Mouse (Mus musculus) left cerebral cortex, postnatal 36 days (tissue): ENCODE results near the gene Utp14a. TPM values are rescaled to one million over a fixed set of nuclear protein-coding genes. Genes with fewer than 3 reads are reported as not detected.
"Not testable (repeated sequence)": the region's sequence is repeated elsewhere in the genome, so short reads cannot be mapped to it uniquely, and the experiment has no call there.

Source experiments
- DNase-seq, 2 experiments: peaks; one replicate each; pipeline ENCODE4 v3.0.0; 2021 to 2022; ENCODE audit warnings: low spot score in 2 of 2, mixed read lengths in 1 of 2
- intact Hi-C: fragments of 180-260 bp; cut with DNase I; formaldehyde crosslinking; loops from one replicate; pipeline ENCODE4 v1.15.1; 2025
- total RNA-seq, 2 experiments: library from RNA; stranded (reverse); gene quantifications; 2 replicates each; pipeline ENCODE4 v1.2.3; 2021

Utp14a gene
- total RNA-seq = 10 to 100 TPM; 15.6 to 18.4 TPM

DNA sequence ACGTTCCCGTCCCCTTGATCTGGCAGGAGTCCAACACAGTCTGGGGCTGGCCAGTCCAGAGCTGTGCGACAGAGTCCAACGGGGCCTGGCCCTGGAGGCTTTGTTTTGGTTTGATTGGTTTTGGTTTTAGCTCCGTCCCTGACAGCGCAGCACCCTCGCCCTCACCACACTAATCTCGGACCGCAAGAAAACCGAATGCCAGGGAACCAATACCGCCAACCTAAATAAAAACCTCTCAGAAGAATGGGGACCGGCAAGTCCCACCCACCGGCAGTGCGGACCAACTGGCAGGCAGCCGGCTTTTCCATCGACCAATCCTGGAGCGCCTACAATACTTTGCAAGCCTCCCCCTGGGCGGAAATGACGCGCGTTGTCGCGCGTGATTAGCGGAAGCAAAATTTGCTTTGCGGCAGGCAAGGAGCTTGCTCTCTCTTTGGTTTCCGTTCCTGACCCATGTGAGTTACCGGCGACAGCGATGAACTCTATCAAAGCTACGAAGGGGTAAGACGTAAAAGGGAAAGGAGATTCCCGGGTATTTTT lies at the start of gene Utp14a:
Gene Utp14a (plus strand): TSS at position 395 of the 540 bp plus-strand sequence.
- peak; percentile 90 to 93 for DNase-seq
- intact Hi-C loops = loop anchor here (1.0 to 10.0 kb wide), 2 partner anchors 48 to 262 kb away; partner anchors contain the start of gene Zdhhc9

- DNase-seq = no peak
- intact Hi-C loops = loop anchor here (1.0 to 5.0 kb wide), 2 partner anchors 48 to 139 kb away; partner anchors contain the start of gene Utp14a
Measured at GRCm38 (mm10) chrX:48207761-48208487, 48.7 kb upstream of the Utp14a start.

DNA sequence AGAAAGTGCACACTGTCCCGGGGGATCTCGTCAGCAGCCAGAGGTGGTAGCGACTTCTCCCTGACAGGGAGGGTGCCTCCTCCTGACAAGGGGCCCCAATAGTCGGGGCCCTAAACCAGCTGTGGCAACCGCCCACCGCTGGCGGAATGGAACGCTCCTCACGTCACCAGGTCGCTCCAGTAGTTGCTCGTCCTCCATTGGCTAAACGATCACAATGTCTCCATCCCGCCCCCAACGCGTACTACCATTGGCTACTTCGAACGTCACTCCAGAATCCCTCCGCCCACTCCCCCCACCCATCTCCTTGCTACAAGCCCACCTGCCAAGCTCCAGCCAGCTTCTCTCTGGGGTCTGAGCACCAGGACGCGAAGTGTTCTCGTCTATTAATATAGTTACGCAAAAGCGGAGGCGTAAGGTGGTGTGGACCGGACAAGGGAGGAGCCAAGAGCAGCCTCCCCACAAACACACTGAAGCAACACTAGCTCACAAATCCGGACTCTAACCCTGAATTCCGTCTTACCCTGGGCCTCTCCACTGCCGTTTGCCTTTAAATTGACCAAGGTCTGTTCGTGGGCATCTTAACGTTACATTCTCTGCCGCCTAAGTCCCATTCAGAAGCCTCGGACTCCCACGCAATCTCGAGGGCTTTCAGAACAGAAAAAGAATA lies 48.0 kb upstream of the Utp14a start, which contains the start of gene Zdhhc9:
Gene Zdhhc9 (minus strand): TSS at position 360 of the 667 bp plus-strand sequence.
- DNase-seq = peak; percentile 83 to 86
- intact Hi-C loops = loop anchor here (1.0 to 5.0 kb wide), 2 partner anchors 48 to 139 kb away; partner anchors contain the start of gene Utp14a

- DNase-seq = not testable (repeated sequence)
- intact Hi-C loops = loop anchor here (5.0 kb wide), 1 partner anchor 138 kb away; no protein-coding TSS in a partner anchor
Measured at GRCm38 (mm10) chrX:48209746-48210145, 46.9 kb upstream of the Utp14a start.

- DNase-seq = no peak
- intact Hi-C loops = no loop called here
Measured at GRCm38 (mm10) chrX:48219468-48219867, 37.2 kb upstream of the Utp14a start.

GRCm38 (mm10) chrX:48222706-48223105 lies 34.0 kb upstream of the Utp14a start:
- no peak for DNase-seq
- intact Hi-C loops = no loop called here

GRCm38 (mm10) chrX:48226225-48226624 lies 30.4 kb upstream of the Utp14a start:
- no peak for DNase-seq
- intact Hi-C loops = no loop called here

- no peak for DNase-seq
Measured at GRCm38 (mm10) chrX:48234417-48234816, 22.2 kb upstream of the Utp14a start.

DNA sequence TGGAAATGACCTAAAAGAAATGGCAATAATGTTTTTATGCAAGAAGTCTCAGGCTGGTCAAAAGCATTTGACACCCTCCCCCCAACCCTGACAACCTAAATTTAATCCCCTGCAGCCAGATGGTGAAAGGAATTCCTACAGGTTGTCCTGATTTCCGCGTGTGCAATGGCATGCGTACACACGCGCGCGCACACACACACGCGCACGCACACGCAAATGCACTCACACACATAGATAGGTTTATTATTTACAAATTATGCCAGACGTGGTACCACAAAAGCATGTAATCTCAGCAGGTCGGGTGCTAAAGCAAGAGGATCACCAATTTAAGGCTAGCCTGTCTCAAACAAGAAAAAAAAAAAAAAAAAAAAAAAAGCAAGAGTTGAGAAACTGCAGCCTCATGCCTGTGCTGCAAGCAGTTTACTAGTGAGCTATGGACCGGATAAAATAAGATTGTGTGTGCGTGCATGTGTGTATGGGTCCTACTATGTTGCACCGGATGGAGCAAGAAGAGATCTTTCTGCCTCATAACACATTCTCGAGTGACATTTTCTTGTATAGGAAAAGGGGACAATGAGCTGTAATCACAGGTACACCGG lies 733 bp upstream of the Utp14a start:
- DNase-seq = peak in 1 of 2 experiments; percentile 8
- intact Hi-C loops = loop anchor here (1.0 to 10.0 kb wide), 2 partner anchors 48 to 261 kb away; partner anchors contain the start of gene Zdhhc9

More at GRCm38 (mm10) chrX:48234417-48234816, 22.2 kb upstream of the Utp14a start:
- intact Hi-C loops = no loop called here

- intact Hi-C loops = loop anchor here (10.0 kb wide), 1 partner anchor 262 kb away; no protein-coding TSS in a partner anchor
- DNase-seq = peak in 1 of 2 experiments; percentile 3
Measured at GRCm38 (mm10) chrX:48257011-48257410, 349 bp downstream of the Utp14a start.

- DNase-seq = no peak
- intact Hi-C loops = loop anchor here (10.0 kb wide), 1 partner anchor 113 kb away; no protein-coding TSS in a partner anchor
Measured at GRCm38 (mm10) chrX:48271671-48272070, 15.0 kb downstream of the Utp14a start.

GRCm38 (mm10) chrX:48274634-48275033 lies 18.0 kb downstream of the Utp14a start:
- intact Hi-C loops = loop anchor here (10.0 kb wide), 1 partner anchor 110 kb away; no protein-coding TSS in a partner anchor
- no peak for DNase-seq

- DNase-seq = no peak
- intact Hi-C loops = loop anchor here (10.0 kb wide), 1 partner anchor 107 kb away; no protein-coding TSS in a partner anchor
Measured at GRCm38 (mm10) chrX:48278103-48278502, 21.4 kb downstream of the Utp14a start.

- intact Hi-C loops = loop anchor here (2.0 kb wide), 1 partner anchor 58 kb away; no protein-coding TSS in a partner anchor
- DNase-seq = peak; percentile 66
Measured at GRCm38 (mm10) chrX:48284386-48285005, 27.8 kb downstream of the Utp14a start.

- intact Hi-C loops = loop anchor here (2.0 kb wide), 1 partner anchor 58 kb away; no protein-coding TSS in a partner anchor
- DNase-seq = peak in 1 of 2 experiments; percentile 31
Measured at GRCm38 (mm10) chrX:48285006-48285650, 28.5 kb downstream of the Utp14a start.

DNA sequence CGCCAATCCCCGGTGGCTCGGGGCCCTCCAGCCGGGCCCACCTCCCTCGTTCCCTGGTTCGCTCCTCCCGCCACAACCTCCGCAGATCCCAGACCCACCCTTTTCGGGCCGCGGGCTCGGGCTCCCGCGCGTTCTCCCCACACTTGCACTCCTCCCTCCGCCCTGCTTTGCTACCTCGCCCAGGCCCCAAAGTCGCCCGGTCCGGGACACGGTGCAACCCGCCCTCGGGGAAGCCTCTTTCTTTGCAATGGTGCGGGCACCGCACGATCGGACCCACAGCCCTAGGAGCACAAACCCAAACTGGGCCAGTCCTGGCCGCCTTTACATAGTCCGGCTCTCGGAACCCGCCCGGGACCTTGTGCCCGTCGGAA lies 29.0 kb downstream of the Utp14a start:
- intact Hi-C loops = loop anchor here (2.0 kb wide), 1 partner anchor 57 kb away; no protein-coding TSS in a partner anchor
- DNase-seq = peak; percentile 14 to 21

DNA sequence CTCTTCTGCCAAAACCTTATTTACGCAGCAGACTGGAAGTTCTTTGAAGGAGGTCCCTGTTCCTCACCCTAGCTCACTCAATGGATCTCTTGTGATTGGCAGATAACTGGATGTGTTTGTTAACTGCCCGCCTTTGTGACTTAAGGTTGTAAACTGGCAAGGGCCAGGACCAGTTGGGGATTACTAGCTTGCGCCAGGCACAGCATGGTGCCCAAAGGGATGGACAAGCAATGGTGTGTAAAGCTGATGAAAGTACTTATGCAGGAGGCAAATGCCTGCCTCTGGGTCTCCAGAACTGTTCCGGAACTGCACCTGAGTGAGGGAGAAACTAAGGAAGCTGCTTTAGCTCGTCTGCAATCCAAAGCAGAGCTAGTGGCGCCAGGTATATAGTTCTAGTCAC lies 29.8 kb downstream of the Utp14a start:
- intact Hi-C loops = no loop called here

GRCm38 (mm10) chrX:48288008-48288407 lies 31.3 kb downstream of the Utp14a start:
- DNase-seq = no peak
- intact Hi-C loops = no loop called here

More for the DNA sequence above, 29.8 kb downstream of the Utp14a start:
- DNase-seq = no peak
